Mouse (Mus musculus) intestine, embryonic 16.5 days (tissue): ENCODE measurements around the gene Fmn2. TPM values are rescaled to one million over a fixed set of nuclear protein-coding genes. Genes with fewer than 3 reads are reported as not detected.

Experiments
- ATAC-seq: fragments of 200-750 bp; cut with Nextera tagmentation; 2 replicates; pipeline ENCODE4 v1.8.0; 2017; ENCODE audit warnings: moderate TSS enrichment, moderate library complexity
- H3K27ac ChIP-seq: fragments of 300-500 bp; sonication (generic); 2 replicates; pipeline ENCODE4 v1.5.1; 2014; ENCODE audit warnings: mild to moderate bottlenecking, low read length
- H3K27me3 ChIP-seq: fragments of 300-500 bp; sonication (generic); replicated peaks from 2 replicates; pipeline ENCODE4 v1.6.1; 2014; ENCODE audit warnings: low read length, control low read depth, mixed read lengths; ENCODE audit not compliant: control insufficient read depth, insufficient read depth
- H3K36me3 ChIP-seq: fragments of 300-500 bp; sonication (generic); 2 replicates; pipeline ENCODE4 v1.6.1; 2014; ENCODE audit warnings: low read length, control low read depth; ENCODE audit not compliant: control insufficient read depth, insufficient read depth
- H3K4me1 ChIP-seq: fragments of 300-500 bp; sonication (generic); 2 replicates; pipeline ENCODE4 v1.6.1; 2014; ENCODE audit warnings: low read length, control low read depth, mixed read lengths; ENCODE audit not compliant: control insufficient read depth, insufficient read depth
- H3K4me2 ChIP-seq: fragments of 300-500 bp; sonication (generic); 2 replicates; pipeline ENCODE4 v1.6.1; 2014; ENCODE audit warnings: low read depth, low read length, control low read depth
- H3K4me3 ChIP-seq: fragments of 300-500 bp; sonication (generic); 2 replicates; pipeline ENCODE4 v1.5.1; 2014; ENCODE audit warnings: mild to moderate bottlenecking, low read length
- H3K9ac ChIP-seq: fragments of 300-500 bp; sonication (generic); 2 replicates; pipeline ENCODE4 v1.6.1; 2014; ENCODE audit warnings: low read depth, low read length
- H3K9me3 ChIP-seq: fragments of 300-500 bp; sonication (generic); 2 replicates; pipeline ENCODE4 v1.6.1; 2016; ENCODE audit warnings: low read length, control low read depth; ENCODE audit not compliant: control insufficient read depth
- WGBS: fragments of 180-500 bp; shearing (Covaris S2); extraction: QIAGEN DNeasy Blood & Tissue Kit; methylation state at CpG from one replicate; pipeline ENCODE4 v1.1.7; 2014; 5-methylcytosine and 5-hydroxymethylcytosine counted together
- polyA plus RNA-seq: library from polyadenylated mRNA; unstranded; fragments of >200 nt; fragmentation: Nextera tagmentation; extraction: Ambion mirVana; gene quantifications from 2 replicates; pipeline ENCODE4 v1.2.1, GENCODE M21; 2015

The Fmn2 gene
- polyA plus RNA-seq, 1 experiment from 2014 or later: 0.62 TPM

- 67% methylated on average over 3 of the region's 3 CpGs for WGBS
- no peaks in the 10 kb centered on the region for H3K4me1 ChIP-seq
- no peak overlapping the region for H3K4me3 ChIP-seq
- H3K27me3 ChIP-seq: no peaks in the 10 kb centered on the region
- no peak for ATAC-seq
- H3K4me2 ChIP-seq: no peak overlapping the region
- no peaks in the 10 kb centered on the region for H3K36me3 ChIP-seq
- no peaks in the 10 kb centered on the region for H3K9me3 ChIP-seq
- no peak overlapping the region for H3K9ac ChIP-seq
- no peak overlapping the region for H3K27ac ChIP-seq
These were observed 95.9 kb downstream of the Fmn2 start for GRCm38 (mm10) chr1:174597495-174597894.

- no peak overlapping the region for H3K9ac ChIP-seq
- no peak for ATAC-seq
- no peak overlapping the region for H3K27ac ChIP-seq
- H3K36me3 ChIP-seq: no peaks in the 10 kb centered on the region
- no peaks in the 10 kb centered on the region for H3K27me3 ChIP-seq
- H3K9me3 ChIP-seq: no peaks in the 10 kb centered on the region
- no peaks in the 10 kb centered on the region for H3K4me1 ChIP-seq
- no peak overlapping the region for H3K4me3 ChIP-seq
- H3K4me2 ChIP-seq: no peak overlapping the region
- 81% methylated on average over 6 of the region's 6 CpGs for WGBS
These were observed 96.6 kb downstream of the Fmn2 start for GRCm38 (mm10) chr1:174598226-174598625.

DNA sequence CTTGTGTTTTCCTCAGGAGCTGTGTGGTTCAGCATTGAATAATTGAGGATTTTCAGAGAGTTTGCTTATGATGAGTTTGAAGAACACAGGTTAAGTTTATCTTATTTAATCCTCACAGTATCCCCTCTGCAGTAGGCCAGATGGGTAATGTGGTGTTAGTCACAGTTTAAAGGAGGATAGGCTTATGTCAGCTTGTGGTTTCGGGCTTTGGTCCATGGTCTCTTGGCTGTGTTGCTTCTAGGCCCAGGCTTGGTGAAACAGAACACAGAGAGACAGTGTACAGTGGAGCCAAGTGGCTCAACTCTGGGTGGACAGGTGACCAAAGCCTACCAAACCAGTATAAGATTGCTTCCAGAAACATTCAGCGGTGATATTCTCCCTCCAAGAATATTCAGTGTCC lies 98.4 kb downstream of the Fmn2 start:
- Histone ChIP-seq H3K4me2 (no peak overlapping the region), H3K4me1 (no peaks in the 10 kb centered on the region), H3K27me3 (no peaks in the 10 kb centered on the region), H3K27ac (no peak overlapping the region), H3K9me3 (no peaks in the 10 kb centered on the region), H3K9ac (no peak overlapping the region), H3K4me3 (no peak overlapping the region), H3K36me3 (no peaks in the 10 kb centered on the region)
- no peak for ATAC-seq
- whole genome bisulfite sequencing: 93% methylated on average over 2 of the region's 2 CpGs

- H3K4me1 ChIP-seq: no peaks in the 10 kb centered on the region
- H3K9ac ChIP-seq: no peak overlapping the region
- no peak overlapping the region for H3K4me2 ChIP-seq
- WGBS: 52% methylated on average over 1 of the region's 1 CpGs
- H3K27ac ChIP-seq: no peak overlapping the region
- no peaks in the 10 kb centered on the region for H3K9me3 ChIP-seq
- no peaks in the 10 kb centered on the region for H3K27me3 ChIP-seq
- peak; percentile 23; the same call in 1 of the 2 replicates for ATAC-seq
- no peaks in the 10 kb centered on the region for H3K36me3 ChIP-seq
- H3K4me3 ChIP-seq: no peak overlapping the region
These were observed 99.0 kb downstream of the Fmn2 start for GRCm38 (mm10) chr1:174600620-174601019.

GRCm38 (mm10) chr1:174617368-174617767 lies 115.7 kb downstream of the Fmn2 start:
- Histone ChIP-seq H3K4me1 (no peaks in the 10 kb centered on the region), H3K36me3 (no peaks in the 10 kb centered on the region), H3K9me3 (no peaks in the 10 kb centered on the region), H3K27ac (no peak overlapping the region), H3K9ac (no peak overlapping the region), H3K4me2 (no peak overlapping the region), H3K4me3 (no peak overlapping the region), H3K27me3 (no peaks in the 10 kb centered on the region)
- WGBS: 57% methylated on average over 4 of the region's 4 CpGs
- ATAC-seq: no peak

GRCm38 (mm10) chr1:174621512-174621911 lies 119.9 kb downstream of the Fmn2 start:
- H3K36me3 ChIP-seq: no peaks in the 10 kb centered on the region
- no peak for ATAC-seq
- no peak overlapping the region for H3K9ac ChIP-seq
- no peak overlapping the region for H3K4me3 ChIP-seq
- no peak overlapping the region for H3K4me2 ChIP-seq
- no peaks in the 10 kb centered on the region for H3K4me1 ChIP-seq
- no peak overlapping the region for H3K27ac ChIP-seq
- no peaks in the 10 kb centered on the region for H3K27me3 ChIP-seq
- H3K9me3 ChIP-seq: no peaks in the 10 kb centered on the region
- WGBS: 36% methylated on average over 1 of the region's 1 CpGs

DNA sequence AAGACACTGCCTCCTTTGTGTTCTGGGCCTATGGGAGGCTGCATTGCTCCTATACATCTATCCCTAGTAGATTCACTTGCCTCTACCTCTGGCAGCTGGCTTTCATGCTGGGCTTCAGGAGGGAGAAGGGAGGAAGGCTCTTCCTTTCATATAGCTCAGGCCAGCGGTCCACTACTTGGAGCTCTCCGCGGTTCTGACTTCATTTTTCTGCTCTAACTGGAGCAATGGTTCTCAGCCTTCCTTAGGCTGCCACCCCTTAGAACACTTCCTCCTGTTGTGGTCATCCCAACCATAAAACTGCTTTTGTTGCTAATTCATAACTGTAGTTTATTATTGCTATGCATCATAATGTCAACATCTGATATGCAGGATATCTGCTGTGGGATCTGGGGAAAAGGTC lies 121.4 kb downstream of the Fmn2 start:
- no peak overlapping the region for H3K9ac ChIP-seq
- no peak overlapping the region for H3K27ac ChIP-seq
- no peaks in the 10 kb centered on the region for H3K36me3 ChIP-seq
- H3K4me1 ChIP-seq: no peaks in the 10 kb centered on the region
- H3K27me3 ChIP-seq: no peaks in the 10 kb centered on the region
- ATAC-seq: no peak
- H3K4me3 ChIP-seq: no peak overlapping the region
- no peaks in the 10 kb centered on the region for H3K9me3 ChIP-seq
- no peak overlapping the region for H3K4me2 ChIP-seq
- WGBS: 31% methylated on average over 3 of the region's 3 CpGs

GRCm38 (mm10) chr1:174630074-174630473 lies 128.4 kb downstream of the Fmn2 start:
- Histone ChIP-seq H3K36me3 (no peaks in the 10 kb centered on the region), H3K4me1 (no peaks in the 10 kb centered on the region), H3K9me3 (no peaks in the 10 kb centered on the region), H3K4me3 (no peak overlapping the region), H3K9ac (no peak overlapping the region), H3K27ac (no peak overlapping the region), H3K27me3 (no peaks in the 10 kb centered on the region), H3K4me2 (no peak overlapping the region)
- WGBS: 81% methylated on average over 1 of the region's 1 CpGs
- ATAC-seq: no peak

GRCm38 (mm10) chr1:174636291-174636690 lies 134.7 kb downstream of the Fmn2 start:
- H3K9me3 ChIP-seq: no peaks in the 10 kb centered on the region
- H3K4me2 ChIP-seq: no peak overlapping the region
- no peak overlapping the region for H3K27ac ChIP-seq
- no peak overlapping the region for H3K4me3 ChIP-seq
- no peaks in the 10 kb centered on the region for H3K4me1 ChIP-seq
- 96% methylated on average over 4 of the region's 4 CpGs for WGBS
- ATAC-seq: no peak
- no peaks in the 10 kb centered on the region for H3K36me3 ChIP-seq
- H3K27me3 ChIP-seq: no peaks in the 10 kb centered on the region
- no peak overlapping the region for H3K9ac ChIP-seq

DNA sequence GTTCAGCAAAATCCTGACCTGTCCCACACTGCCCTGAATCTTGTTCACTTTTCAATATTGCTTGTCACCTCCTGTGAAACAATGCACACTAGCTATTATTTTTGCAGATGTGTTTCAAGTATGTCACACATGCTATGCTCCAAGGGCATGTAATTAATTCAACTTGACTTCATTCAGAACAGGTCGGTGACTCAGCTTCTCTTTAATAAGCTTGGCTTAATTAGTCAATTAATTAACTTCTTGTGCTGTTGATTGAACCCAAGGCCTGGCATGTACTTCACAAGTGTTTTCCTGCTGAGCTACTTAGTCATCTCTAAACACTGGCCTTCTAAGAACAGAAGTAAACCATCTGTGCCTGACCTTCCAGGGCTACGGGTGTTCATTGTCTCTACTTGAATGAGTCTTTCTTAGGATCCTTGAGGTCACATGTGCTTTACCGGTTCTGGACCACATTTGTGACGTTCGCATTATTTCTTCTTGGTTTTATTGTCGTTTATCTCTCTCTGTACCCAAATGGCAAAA lies 136.0 kb downstream of the Fmn2 start:
- ATAC-seq: no peak
- Histone ChIP-seq H3K36me3 (no peaks in the 10 kb centered on the region), H3K27ac (no peak overlapping the region), H3K27me3 (no peaks in the 10 kb centered on the region), H3K4me1 (no peaks in the 10 kb centered on the region), H3K4me3 (no peak overlapping the region), H3K4me2 (no peak overlapping the region), H3K9me3 (no peaks in the 10 kb centered on the region), H3K9ac (no peak overlapping the region)
- WGBS: 82% methylated on average over 6 of the region's 6 CpGs
